8 mouse cellular contexts compared by ENCODE assay signal in genomic region chr16:17807192-17808009, GRCm38 (mm10). TPM values are rescaled to one million over a fixed set of nuclear protein-coding genes. Genes with fewer than 3 reads are reported as not detected.
DNase-seq lines count a peak whose midpoint lies in the region; ATAC-seq lines count a peak whose summit lies in the region.

No protein-coding gene starts in this region.

- peaks cover 56% of the 10 kb centered on the region for H3K27me3 ChIP-seq in forebrain, embryonic 11.5 days (ENCODE audit: control insufficient read depth, insufficient read depth, low read length)
- H3K27me3 ChIP-seq in heart, embryonic 15.5 days, result peaks cover 49% of the 10 kb centered on the region
- peaks cover 85% of the 10 kb centered on the region for H3K27me3 ChIP-seq in liver, embryonic 11.5 days (replicated peaks; ENCODE audit: control insufficient read depth, insufficient read depth, low read length)
- H3K27me3 ChIP-seq in splenic B cell, adult 2 months (ENCODE audit: control insufficient read depth, insufficient read depth, low read length, poor library complexity, severe bottlenecking), result no peaks in the 10 kb centered on the region

- no peaks in the 10 kb centered on the region for H3K9me3 ChIP-seq in forebrain, embryonic 11.5 days (ENCODE audit: control insufficient read depth, low read length)
- no peaks in the 10 kb centered on the region for H3K9me3 ChIP-seq in heart, embryonic 15.5 days (replicated peaks)
- no peaks in the 10 kb centered on the region for H3K9me3 ChIP-seq in liver, embryonic 11.5 days (ENCODE audit: control insufficient read depth, low read length)

- peak overlapping the region; percentile 99 for H3K4me2 ChIP-seq in forebrain, embryonic 11.5 days (ENCODE audit: low read depth, low read length, severe bottlenecking)
- H3K4me2 ChIP-seq in heart, embryonic 15.5 days, result peak overlapping the region; percentile 99
- H3K4me2 ChIP-seq in liver, embryonic 11.5 days, result peak overlapping the region; percentile 79

- H3K27ac ChIP-seq in forebrain, embryonic 11.5 days (ENCODE audit: low read depth, low read length), result peak overlapping the region; percentile 46; the same call in 1 of the 2 replicates
- peak overlapping the region; percentile 43 for H3K27ac ChIP-seq in heart, embryonic 15.5 days
- H3K27ac ChIP-seq in liver, embryonic 11.5 days (ENCODE audit: low read depth, low read length), result no peak overlapping the region

- peak; percentile 40 for DNase-seq in A20 (ENCODE audit: low read depth, low spot score)
- DNase-seq in brain, embryonic 18.5 days (ENCODE audit: low read depth, low spot score), result peak; percentile 88
- DNase-seq in forebrain, embryonic 11.5 days (ENCODE audit: low spot score), result peak; percentile 95
- peak; percentile 89 for DNase-seq in kidney, postnatal 14 days
- DNase-seq in liver, embryonic 11.5 days (ENCODE audit: low spot score), result peak; percentile 85
- peak; percentile 71 to 78 for DNase-seq in natural killer cell, adult 2 months (ENCODE audit: low spot score in 2 of 2)
- DNase-seq in splenic B cell, adult 2 months (ENCODE audit: low read depth, low spot score), result peak; percentile 89

- no peaks in the 10 kb centered on the region for H3K36me3 ChIP-seq in forebrain, embryonic 11.5 days (ENCODE audit: control insufficient read depth, insufficient read depth, low read length)
- no peaks in the 10 kb centered on the region for H3K36me3 ChIP-seq in heart, embryonic 15.5 days
- H3K36me3 ChIP-seq in liver, embryonic 11.5 days (ENCODE audit: control insufficient read depth, insufficient read depth, low read length), result no peaks in the 10 kb centered on the region
- no peaks in the 10 kb centered on the region for H3K36me3 ChIP-seq in splenic B cell, adult 2 months (ENCODE audit: control insufficient read depth, insufficient read depth, low read length, poor library complexity, severe bottlenecking)

- peak; percentile 84 for ATAC-seq in forebrain, embryonic 11.5 days (replicated peaks; ENCODE audit: low FRiP score)
- ATAC-seq in heart, embryonic 15.5 days (replicated peaks; ENCODE audit: insufficient number of reproducible peaks, insufficient read depth, low FRiP score, low read depth), result peak; percentile 76
- ATAC-seq in liver, embryonic 11.5 days (replicated peaks; ENCODE audit: low FRiP score), result peak; percentile 81

- peaks cover 33% of the 10 kb centered on the region for H3K4me1 ChIP-seq in forebrain, embryonic 11.5 days (replicated peaks; ENCODE audit: control insufficient read depth, insufficient read depth, low read length)
- peaks cover 78% of the 10 kb centered on the region for H3K4me1 ChIP-seq in heart, embryonic 15.5 days (replicated peaks)
- H3K4me1 ChIP-seq in liver, embryonic 11.5 days (replicated peaks; ENCODE audit: control insufficient read depth, insufficient read depth, low read length), result peaks cover 36% of the 10 kb centered on the region

- 3% methylated on average over 67 of the region's 73 CpGs for WGBS in forebrain, embryonic 11.5 days
- 6% methylated on average over 73 of the region's 73 CpGs for WGBS in heart, embryonic 15.5 days
- 3% methylated on average over 73 of the region's 73 CpGs for WGBS in liver, embryonic 11.5 days

- H3K9ac ChIP-seq in forebrain, embryonic 11.5 days (ENCODE audit: low read length), result peak overlapping the region; percentile 84
- H3K9ac ChIP-seq in heart, embryonic 15.5 days, result peak overlapping the region; percentile 62
- peak overlapping the region; percentile 67 for H3K9ac ChIP-seq in liver, embryonic 11.5 days (ENCODE audit: low read depth, low read length)

- peak overlapping the region; percentile 54 for H3K4me3 ChIP-seq in forebrain, embryonic 11.5 days (ENCODE audit: low read depth, low read length)
- peak overlapping the region; percentile 57 for H3K4me3 ChIP-seq in heart, embryonic 15.5 days
- H3K4me3 ChIP-seq in liver, embryonic 11.5 days (ENCODE audit: low read depth, low read length), result peak overlapping the region; percentile 46

RNA-seq across cellular contexts. Expression of gene Scarf2, which starts 10.3 kb away (rescaled TPM):
- 7.4 and 7.9 TPM in 2 replicates for polyA plus RNA-seq in forebrain, embryonic 11.5 days (2014; fragmentation: Nextera tagmentation; extraction: Ambion mirVana)
- polyA plus RNA-seq in heart, embryonic 15.5 days (2015; fragmentation: Nextera tagmentation; extraction: Ambion mirVana), result 6.6 and 11.3 TPM in 2 replicates
- polyA plus RNA-seq in liver, embryonic 11.5 days (2014; fragmentation: Nextera tagmentation; extraction: Ambion mirVana), result 5.8 and 6.9 TPM in 2 replicates

RNA-seq across cellular contexts. Expression of gene B830017H08Rik, which starts 25.5 kb away (rescaled TPM):
- not detected in 2 replicates for polyA plus RNA-seq in forebrain, embryonic 11.5 days (2014; fragmentation: Nextera tagmentation; extraction: Ambion mirVana)
- polyA plus RNA-seq in heart, embryonic 15.5 days (2015; fragmentation: Nextera tagmentation; extraction: Ambion mirVana), result not detected in 2 replicates
- polyA plus RNA-seq in liver, embryonic 11.5 days (2014; fragmentation: Nextera tagmentation; extraction: Ambion mirVana), result not detected in 2 replicates

RNA-seq across cellular contexts. Expression of gene Car15, which starts 30.8 kb away (rescaled TPM):
- 4.3 and 4.6 TPM in 2 replicates for polyA plus RNA-seq in forebrain, embryonic 11.5 days (2014; fragmentation: Nextera tagmentation; extraction: Ambion mirVana)
- 1.5 and 2.1 TPM in 2 replicates for polyA plus RNA-seq in heart, embryonic 15.5 days (2015; fragmentation: Nextera tagmentation; extraction: Ambion mirVana)
- polyA plus RNA-seq in liver, embryonic 11.5 days (2014; fragmentation: Nextera tagmentation; extraction: Ambion mirVana), result 1.1 and 1.9 TPM in 2 replicates

RNA-seq across cellular contexts. Expression of gene Klhl22, which starts 48.0 kb away (rescaled TPM):
- polyA plus RNA-seq in forebrain, embryonic 11.5 days (2014; fragmentation: Nextera tagmentation; extraction: Ambion mirVana), result 54.6 and 57.7 TPM in 2 replicates
- polyA plus RNA-seq in heart, embryonic 15.5 days (2015; fragmentation: Nextera tagmentation; extraction: Ambion mirVana), result 33.0 and 45.7 TPM in 2 replicates
- 47.5 and 49.3 TPM in 2 replicates for polyA plus RNA-seq in liver, embryonic 11.5 days (2014; fragmentation: Nextera tagmentation; extraction: Ambion mirVana)

Comparison
In these comparisons a context has a peak if more than half of its experiments do, and no peak if none do; other contexts are left out.
1. DNase-seq: peak in every context shown above with its lines; median percentile 95 in forebrain, embryonic 11.5 days; 89 in kidney, postnatal 14 days; 89 in splenic B cell, adult 2 months; 88 in brain, embryonic 18.5 days; 85 in liver, embryonic 11.5 days; 74 in natural killer cell, adult 2 months; 40 in A20.